Mouse (Mus musculus) CH12.LX (cell line): Measurements from ENCODE around the gene Rab20. TPM values are rescaled to one million over a fixed set of nuclear protein-coding genes. Genes with fewer than 3 reads are reported as not detected.

Experiments
- DNase-seq: peaks from one replicate; pipeline ENCODE4 v3.0.0-alpha.2; 2013; ENCODE audit errors: extremely low read depth
- H3K27ac ChIP-seq: 2 replicates; pipeline ENCODE4 v1.5.1; 2012; ENCODE audit warnings: low read depth, mild to moderate bottlenecking, control low read depth, moderate library complexity; ENCODE audit not compliant: insufficient read depth
- H3K27me3 ChIP-seq: replicated peaks from 2 replicates; pipeline ENCODE3; 2012; ENCODE audit warnings: inconsistent platforms
- H3K36me3 ChIP-seq, 2 experiments: replicated peaks in 1 of 2; 2 replicates each; pipeline versions ENCODE3 to v1.6.1; 2012; ENCODE audit warnings: inconsistent platforms in 1 of 2, low read length in 1 of 2, mild to moderate bottlenecking in 1 of 2, mixed read lengths in 1 of 2, moderate library complexity in 1 of 2; ENCODE audit not compliant: control insufficient read depth in 1 of 2, insufficient read depth in 1 of 2
- H3K4me1 ChIP-seq, 2 experiments: 2 replicates each; pipeline ENCODE4 v1.6.1; 2012; ENCODE audit warnings: inconsistent platforms in 1 of 2, moderate library complexity in 1 of 2; ENCODE audit not compliant: insufficient read depth in 2 of 2, control insufficient read depth in 1 of 2
- H3K4me2 ChIP-seq: 2 replicates; pipeline ENCODE4 v1.6.1; 2012; ENCODE audit warnings: low read depth, mild to moderate bottlenecking, control low read depth; ENCODE audit not compliant: poor library complexity, insufficient read depth, severe bottlenecking
- H3K4me3 ChIP-seq, 3 experiments: fragments of 150-350 bp in 1 of 3; sonication (generic) in 1 of 3; replicated peaks in 1 of 3; 2 replicates each; pipeline versions ENCODE3 to v1.5.1; 2011 to 2012; ENCODE audit warnings: low read depth in 2 of 3, low read length in 2 of 3, mild to moderate bottlenecking in 2 of 3, moderate library complexity in 2 of 3, control low read depth in 1 of 3, improper control_type of control experiment in 1 of 3, inconsistent platforms in 1 of 3, mixed read lengths in 1 of 3; ENCODE audit not compliant: poor library complexity in 1 of 3
- H3K79me2 ChIP-seq: replicated peaks from 2 replicates; pipeline ENCODE4 v1.6.1; 2012; ENCODE audit warnings: mild to moderate bottlenecking, moderate library complexity; ENCODE audit not compliant: control insufficient read depth, poor library complexity, insufficient read depth, severe bottlenecking; ENCODE audit errors: extremely low read depth
- H3K9ac ChIP-seq: 2 replicates; pipeline ENCODE4 v1.6.1; 2012; ENCODE audit warnings: low read depth, mild to moderate bottlenecking, control low read depth, moderate library complexity; ENCODE audit not compliant: insufficient read depth
- H3K9me3 ChIP-seq: replicated peaks from 2 replicates; pipeline ENCODE3; 2012; ENCODE audit warnings: low read length, inconsistent platforms, mixed read lengths
- BHLHE40 ChIP-seq: IDR thresholded peaks from 2 replicates; pipeline ENCODE4 v1.6.1; 2011; ENCODE audit warnings: mild to moderate bottlenecking, low read depth, low read length, improper control_type of control experiment
- CHD1 ChIP-seq: IDR thresholded peaks from 2 replicates; pipeline ENCODE4 v1.6.1; 2012; ENCODE audit warnings: low read depth, low read length, improper control_type of control experiment, inconsistent platforms
- E2F4 ChIP-seq: IDR thresholded peaks from 2 replicates; pipeline ENCODE4 v1.6.1; 2011; ENCODE audit warnings: low read depth, low read length, improper control_type of control experiment; ENCODE audit not compliant: insufficient replicate concordance
- EP300 ChIP-seq: IDR thresholded peaks from 2 replicates; pipeline ENCODE4 v1.6.1; 2011; ENCODE audit warnings: low read length, improper control_type of control experiment
- ETS1 ChIP-seq: conservative IDR thresholded peaks from 2 replicates; pipeline ENCODE4 v1.6.1; 2012; ENCODE audit warnings: low read depth, mild to moderate bottlenecking, inconsistent platforms, low read length, improper control_type of control experiment, moderate library complexity
- IRF4 ChIP-seq: IDR thresholded peaks from 2 replicates; pipeline ENCODE4 v1.6.1; 2014; ENCODE audit warnings: low read depth, mild to moderate bottlenecking, inconsistent platforms, low read length, improper control_type of control experiment
- JUN ChIP-seq: IDR thresholded peaks from 2 replicates; pipeline ENCODE4 v1.6.1; 2011; ENCODE audit warnings: low read depth, mild to moderate bottlenecking, low read length, improper control_type of control experiment, moderate library complexity; ENCODE audit not compliant: insufficient read depth
- JUND ChIP-seq: conservative IDR thresholded peaks from 2 replicates; pipeline ENCODE4 v1.6.1; 2011; ENCODE audit warnings: low read depth, low read length, improper control_type of control experiment
- MEF2A ChIP-seq: IDR thresholded peaks from 2 replicates; pipeline ENCODE4 v1.6.1; 2014; ENCODE audit warnings: low read depth, mild to moderate bottlenecking, inconsistent platforms, low read length, improper control_type of control experiment, borderline replicate concordance
- MXI1 ChIP-seq: IDR thresholded peaks from 2 replicates; pipeline ENCODE4 v1.6.1; 2011; ENCODE audit warnings: mild to moderate bottlenecking, low read depth, low read length, improper control_type of control experiment
- NELFE ChIP-seq: IDR thresholded peaks from 2 replicates; pipeline ENCODE4 v1.6.1; 2011; ENCODE audit warnings: low read depth, low read length, improper control_type of control experiment
- POLR2A ChIP-seq: IDR thresholded peaks from 2 replicates; pipeline ENCODE4 v1.6.1; 2011; ENCODE audit warnings: low read depth, mild to moderate bottlenecking, improper control_type of control experiment, low read length
- RCOR1 ChIP-seq: conservative IDR thresholded peaks from 2 replicates; pipeline ENCODE4 v1.6.1; 2012; ENCODE audit warnings: low read depth, mild to moderate bottlenecking, inconsistent platforms, low read length, improper control_type of control experiment
- TBP ChIP-seq: conservative IDR thresholded peaks from 2 replicates; pipeline ENCODE4 v1.6.1; 2011; ENCODE audit warnings: low read depth, low read length, improper control_type of control experiment
- TCF12 ChIP-seq: IDR thresholded peaks from 2 replicates; pipeline ENCODE4 v1.6.1; 2014; ENCODE audit warnings: low read depth, mild to moderate bottlenecking, inconsistent platforms, low read length, improper control_type of control experiment
- UBTF ChIP-seq: IDR thresholded peaks from 2 replicates; pipeline ENCODE4 v1.6.1; 2012; ENCODE audit warnings: low read depth, mild to moderate bottlenecking, inconsistent platforms, low read length, improper control_type of control experiment, moderate library complexity
- USF1 ChIP-seq: IDR thresholded peaks from 2 replicates; pipeline ENCODE4 v1.6.1; 2014; ENCODE audit warnings: low read depth, mild to moderate bottlenecking, inconsistent platforms, low read length, improper control_type of control experiment
- USF2 ChIP-seq: conservative IDR thresholded peaks from 2 replicates; pipeline ENCODE4 v1.6.1; 2011; ENCODE audit warnings: low read depth, low read length, improper control_type of control experiment
- ZMIZ1 ChIP-seq: IDR thresholded peaks from 2 replicates; pipeline ENCODE4 v1.6.1; 2012; ENCODE audit warnings: low read depth, mild to moderate bottlenecking, inconsistent platforms, low read length, improper control_type of control experiment
- ZNF384 ChIP-seq: IDR thresholded peaks from 2 replicates; pipeline ENCODE4 v1.6.1; 2012; ENCODE audit warnings: low read depth, low read length, improper control_type of control experiment, inconsistent platforms
- dilution Hi-C: fragments of 300-500 bp; cut with MboI; formaldehyde crosslinking; loops from 2 replicates; pipeline ENCODE4 v1.14.3; 2020; ENCODE audit warnings: low sequenced_read_pairs; ENCODE audit not compliant: extremely low pct_unique_long_range_greater_than_20kb, extremely low pct_ligation_motif_present
- in situ Hi-C: fragments of 300-500 bp; cut with MboI; formaldehyde crosslinking; loops from 3 replicates; pipeline ENCODE4 v1.14.3; 2019; ENCODE audit warnings: low sequenced_read_pairs, low pct_ligation_motif_present, low pct_unique_long_range_greater_than_20kb, mixed read lengths
- polyA plus RNA-seq: library from polyadenylated mRNA; unstranded; fragments of >175 nt; gene quantifications from 2 replicates; pipeline ENCODE4 v1.2.1, GENCODE M21; 2012; ENCODE audit warnings: low read depth; ENCODE audit not compliant: insufficient read length
- total RNA-seq, 2 experiments: library from RNA; depleted of rRNA; stranded (reverse); fragments of 300-350 nt in 1 of 2; fragments of >200 nt in 1 of 2; gene quantifications; 2 replicates each; pipeline ENCODE4 v1.2.3; 2012 to 2014

Gene Rab20
- total and polyA plus RNA-seq, 3 experiments: 12.8 to 22.8 (median 18.2) TPM

DNA sequence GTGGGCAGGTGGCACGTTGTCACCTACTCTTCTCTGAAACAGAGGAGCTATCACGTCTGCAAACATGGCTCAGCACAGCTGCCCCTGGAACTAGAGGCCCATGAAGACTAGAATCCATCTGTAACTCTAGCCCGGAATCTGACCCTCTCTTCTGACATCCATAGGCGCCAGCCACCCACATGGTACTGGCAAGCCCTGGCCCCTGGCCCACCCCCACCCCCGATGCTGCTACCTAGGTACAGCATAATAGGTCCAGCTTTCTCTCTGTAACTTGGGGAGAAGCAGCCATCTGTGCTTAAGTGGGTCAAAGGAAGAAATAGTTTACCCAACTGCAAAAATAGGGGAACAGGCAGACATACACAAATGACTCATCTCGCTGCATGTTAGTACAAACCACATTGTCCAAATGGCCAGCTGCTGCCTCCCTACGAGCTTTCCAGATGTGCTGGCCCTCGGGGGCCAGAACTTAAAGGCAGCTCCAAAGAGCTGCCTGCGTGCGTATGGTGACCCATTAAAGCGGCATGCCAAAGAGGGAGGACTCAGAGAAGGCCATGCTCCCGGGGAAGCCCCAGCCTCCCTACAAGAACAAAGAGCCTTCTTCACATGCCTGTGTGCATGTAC lies 66.9 kb downstream of the Rab20 start:
- Histone ChIP-seq H3K27me3 (peaks cover 56% of the 10 kb centered on the region), H3K9me3 (no peaks in the 10 kb centered on the region), H3K9ac (no peak overlapping the region), H3K4me2 (no peak overlapping the region), H3K36me3 (no peaks in the 10 kb centered on the region), H3K79me2 (no peaks in the 10 kb centered on the region), H3K27ac (no peak overlapping the region), H3K4me3 (no peak overlapping the region)
- dilution Hi-C loops: no loop called here
- no peak for DNase-seq
- TF ChIP-seq TCF12 (peak; percentile 81), BHLHE40 (0 out of 2 replicates have a peak, but pooled peaks have one; percentile 20), EP300 (peak; percentile 63), JUND (peak; percentile 56), JUN (no peak), IRF4 (peak; percentile 66)
- TF ChIP-seq, all 38 proteins: peak for 5
- peaks cover 9 to 14% of the 10 kb centered on the region in 2 experiments; a peak in 3 of 4 replicates for H3K4me1 ChIP-seq
- in situ Hi-C loops: no loop called here

DNA sequence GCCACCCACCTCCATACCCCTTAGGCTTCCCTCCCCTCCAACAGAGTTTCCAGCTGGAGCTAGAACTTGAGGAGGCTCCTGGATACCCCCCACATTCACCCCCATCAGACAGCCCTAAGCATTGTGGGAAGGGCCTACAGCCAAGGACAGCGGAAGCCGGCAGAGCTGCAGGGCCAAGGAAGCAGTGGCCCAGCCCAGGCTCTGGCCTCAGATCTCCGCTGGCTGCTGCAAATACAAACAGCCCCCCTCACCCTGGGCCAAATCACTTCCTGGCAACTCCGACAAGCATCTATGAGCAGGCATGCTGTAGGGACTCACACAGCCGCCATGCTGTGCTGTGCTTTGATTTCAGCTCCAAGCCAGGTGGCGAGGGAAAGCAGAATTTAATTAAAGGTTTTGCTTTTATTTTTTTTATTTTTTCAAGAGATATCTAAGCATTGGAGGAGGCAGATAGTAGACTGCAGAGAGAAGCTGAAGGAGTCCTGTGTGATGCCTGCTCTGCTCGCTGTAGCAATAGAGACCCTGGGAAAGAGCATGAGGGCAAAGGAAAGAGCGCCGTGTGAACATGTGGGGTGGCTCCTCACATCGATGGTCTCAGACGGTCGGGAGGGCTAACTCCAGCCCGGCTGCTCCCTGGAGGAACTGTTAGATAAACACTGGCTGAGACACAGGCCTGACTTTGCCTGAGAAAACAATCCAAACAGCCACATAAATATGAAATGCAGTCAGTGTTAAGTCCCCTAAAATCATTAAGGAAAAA lies 72.6 kb downstream of the Rab20 start:
- peaks cover 68% of the 10 kb centered on the region for H3K27me3 ChIP-seq
- no peaks in the 10 kb centered on the region for H3K9me3 ChIP-seq
- no peak for DNase-seq
- no peaks in the 10 kb centered on the region for H3K36me3 ChIP-seq
- in situ Hi-C loops: no loop called here
- no peak overlapping the region for H3K9ac ChIP-seq
- no peak for TF ChIP-seq CHD1
- no peak for TF ChIP-seq MEF2A
- no peak for TF ChIP-seq TCF12
- no peak for TF ChIP-seq ZNF384
- no peak for TF ChIP-seq USF2
- no peak for TF ChIP-seq NELFE
- TF ChIP-seq JUN: no peak
- no peak for TF ChIP-seq ETS1
- TF ChIP-seq TBP: no peak
- no peak for TF ChIP-seq ZMIZ1
- TF ChIP-seq MXI1: no peak
- TF ChIP-seq BHLHE40: no peak
- TF ChIP-seq POLR2A: no peak
- TF ChIP-seq RCOR1: no peak
- no peak for TF ChIP-seq E2F4
- TF ChIP-seq USF1: no peak
- TF ChIP-seq UBTF: no peak
- dilution Hi-C loops: no loop called here
- H3K4me2 ChIP-seq: no peak overlapping the region
- no peak overlapping the region for H3K27ac ChIP-seq
- no peaks in the 10 kb centered on the region for H3K79me2 ChIP-seq
- H3K4me1 ChIP-seq: no peaks in the 10 kb centered on the region
- H3K4me3 ChIP-seq: no peak overlapping the region
